Mouse (Mus musculus): ENCODE measurements around the gene Ctns. TPM values are rescaled to one million over a fixed set of nuclear protein-coding genes. Genes with fewer than 3 reads are reported as not detected.

Ctns gene
- polyA plus RNA-seq, 1 experiment from 2014 or later = 19.6 TPM

DNA sequence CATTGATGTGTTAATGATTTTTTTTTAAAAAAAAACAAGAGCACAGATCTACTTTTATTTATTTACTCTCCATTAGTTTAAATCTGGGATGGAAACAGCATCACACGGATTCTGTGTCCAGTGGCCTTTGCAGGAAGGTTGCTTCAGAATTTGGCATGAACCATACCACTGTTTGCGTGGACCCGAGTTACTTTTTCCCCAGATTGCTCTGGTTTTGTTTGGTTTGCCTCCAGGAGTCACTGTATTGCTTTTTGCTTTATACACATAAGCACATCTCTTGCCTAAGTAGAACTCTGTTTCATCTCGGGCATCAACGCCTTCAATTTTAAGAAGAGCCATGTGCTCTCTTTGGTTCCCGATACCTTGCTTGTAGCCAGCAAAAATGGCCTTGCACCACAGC, 27.0 kb upstream of the Ctns start:
- Histone ChIP-seq H3K27me3 (ENCODE audit: control insufficient read depth, insufficient read depth, low read length) (no peaks in the 10 kb centered on the region), H3K4me3 (replicated peaks; ENCODE audit: low read length) (no peak overlapping the region), H3K9me3 (replicated peaks; ENCODE audit: control insufficient read depth, low read length) (no peaks in the 10 kb centered on the region), H3K27ac (ENCODE audit: low read length) (no peak overlapping the region), H3K4me1 (ENCODE audit: control insufficient read depth, insufficient read depth, low read length) (no peaks in the 10 kb centered on the region), H3K36me3 (ENCODE audit: control insufficient read depth, insufficient read depth, low read length) (no peaks in the 10 kb centered on the region), H3K4me2 (ENCODE audit: low read depth, low read length) (no peak overlapping the region), H3K9ac (ENCODE audit: low read length) (no peak overlapping the region)
- no peak for ATAC-seq (ENCODE audit: insufficient read depth, low FRiP score)
- WGBS = 87% methylated on average over 6 of the region's 6 CpGs

- WGBS = 84% methylated on average over 2 of the region's 2 CpGs
- H3K36me3 ChIP-seq (ENCODE audit: control insufficient read depth, insufficient read depth, low read length) = no peaks in the 10 kb centered on the region
- no peaks in the 10 kb centered on the region for H3K27me3 ChIP-seq (ENCODE audit: control insufficient read depth, insufficient read depth, low read length)
- H3K9ac ChIP-seq (ENCODE audit: low read length) = no peak overlapping the region
- no peak overlapping the region for H3K4me2 ChIP-seq (ENCODE audit: low read depth, low read length)
- no peaks in the 10 kb centered on the region for H3K9me3 ChIP-seq (replicated peaks; ENCODE audit: control insufficient read depth, low read length)
- ATAC-seq (ENCODE audit: insufficient read depth, low FRiP score) = 0 out of 2 replicates have a peak, but pooled peaks have one; percentile 50
- no peak overlapping the region for H3K4me3 ChIP-seq (replicated peaks; ENCODE audit: low read length)
- H3K27ac ChIP-seq (ENCODE audit: low read length) = no peak overlapping the region
- no peaks in the 10 kb centered on the region for H3K4me1 ChIP-seq (ENCODE audit: control insufficient read depth, insufficient read depth, low read length)
Observed at GRCm38 (mm10) chr11:73223966-73224365, 25.1 kb upstream of the Ctns start.

GRCm38 (mm10) chr11:73222846-73223245, 24.0 kb upstream of the Ctns start:
- Histone ChIP-seq H3K9ac (ENCODE audit: low read length) (no peak overlapping the region), H3K36me3 (ENCODE audit: control insufficient read depth, insufficient read depth, low read length) (no peaks in the 10 kb centered on the region), H3K4me3 (replicated peaks; ENCODE audit: low read length) (no peak overlapping the region), H3K4me2 (ENCODE audit: low read depth, low read length) (no peak overlapping the region), H3K27me3 (ENCODE audit: control insufficient read depth, insufficient read depth, low read length) (no peaks in the 10 kb centered on the region), H3K9me3 (replicated peaks; ENCODE audit: control insufficient read depth, low read length) (no peaks in the 10 kb centered on the region), H3K27ac (ENCODE audit: low read length) (no peak overlapping the region), H3K4me1 (ENCODE audit: control insufficient read depth, insufficient read depth, low read length) (no peaks in the 10 kb centered on the region)
- WGBS = 29% methylated on average over 5 of the region's 5 CpGs
- ATAC-seq (ENCODE audit: insufficient read depth, low FRiP score) = no peak

GRCm38 (mm10) chr11:73220651-73221050, 21.8 kb upstream of the Ctns start:
- H3K4me1 ChIP-seq (ENCODE audit: control insufficient read depth, insufficient read depth, low read length) = no peaks in the 10 kb centered on the region
- no peaks in the 10 kb centered on the region for H3K36me3 ChIP-seq (ENCODE audit: control insufficient read depth, insufficient read depth, low read length)
- no peak overlapping the region for H3K4me2 ChIP-seq (ENCODE audit: low read depth, low read length)
- H3K9me3 ChIP-seq (replicated peaks; ENCODE audit: control insufficient read depth, low read length) = no peaks in the 10 kb centered on the region
- no peaks in the 10 kb centered on the region for H3K27me3 ChIP-seq (ENCODE audit: control insufficient read depth, insufficient read depth, low read length)
- H3K27ac ChIP-seq (ENCODE audit: low read length) = no peak overlapping the region
- no peak for ATAC-seq (ENCODE audit: insufficient read depth, low FRiP score)
- 90% methylated on average over 1 of the region's 1 CpGs for WGBS
- no peak overlapping the region for H3K9ac ChIP-seq (ENCODE audit: low read length)
- no peak overlapping the region for H3K4me3 ChIP-seq (replicated peaks; ENCODE audit: low read length)

DNA sequence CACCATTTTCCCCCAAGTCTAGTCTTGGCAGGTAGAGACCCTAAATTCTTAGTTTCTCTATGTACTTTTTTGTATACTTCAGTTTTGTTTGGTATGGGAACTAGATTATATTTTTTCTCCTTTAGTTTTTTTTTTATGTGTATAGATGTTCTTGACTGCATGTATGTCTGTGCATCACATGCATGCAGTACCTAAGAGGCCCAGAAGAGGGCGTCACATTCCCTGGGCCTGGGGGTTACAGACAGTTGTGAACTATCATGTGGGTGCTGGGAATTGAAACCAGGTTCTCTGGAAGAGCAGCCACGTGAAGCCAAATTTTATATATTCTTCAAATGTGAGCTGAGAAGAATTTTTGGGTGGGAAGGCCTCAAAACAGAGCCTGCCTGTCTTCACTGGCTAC, 20.8 kb upstream of the Ctns start:
- H3K4me3 ChIP-seq (replicated peaks; ENCODE audit: low read length) = no peak overlapping the region
- no peak overlapping the region for H3K27ac ChIP-seq (ENCODE audit: low read length)
- 57% methylated on average over 2 of the region's 2 CpGs for WGBS
- H3K9ac ChIP-seq (ENCODE audit: low read length) = no peak overlapping the region
- H3K36me3 ChIP-seq (ENCODE audit: control insufficient read depth, insufficient read depth, low read length) = no peaks in the 10 kb centered on the region
- ATAC-seq (ENCODE audit: insufficient read depth, low FRiP score) = no peak
- no peaks in the 10 kb centered on the region for H3K9me3 ChIP-seq (replicated peaks; ENCODE audit: control insufficient read depth, low read length)
- H3K4me2 ChIP-seq (ENCODE audit: low read depth, low read length) = no peak overlapping the region
- H3K4me1 ChIP-seq (ENCODE audit: control insufficient read depth, insufficient read depth, low read length) = no peaks in the 10 kb centered on the region
- no peaks in the 10 kb centered on the region for H3K27me3 ChIP-seq (ENCODE audit: control insufficient read depth, insufficient read depth, low read length)

DNA sequence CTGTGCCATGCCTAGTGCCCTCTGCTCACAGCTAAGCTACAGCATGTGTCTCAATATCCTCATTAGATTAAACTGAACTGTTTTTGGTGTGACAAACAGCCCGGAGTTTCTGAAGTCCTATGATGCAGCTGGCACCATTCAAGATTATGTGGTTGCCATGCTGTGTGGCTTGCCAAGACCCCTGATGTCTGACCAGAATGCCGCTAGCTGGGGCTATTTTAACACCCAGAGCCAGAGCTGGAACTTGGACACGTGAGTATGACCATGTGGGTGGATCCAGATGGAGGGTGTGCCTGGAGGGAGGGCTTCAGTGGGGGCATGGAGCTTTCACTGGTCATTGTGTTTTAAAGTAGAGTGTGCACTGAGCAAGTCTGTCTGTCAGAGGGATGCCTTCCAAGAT, 15.1 kb upstream of the Ctns start:
- no peaks in the 10 kb centered on the region for H3K9me3 ChIP-seq (replicated peaks; ENCODE audit: control insufficient read depth, low read length)
- no peaks in the 10 kb centered on the region for H3K36me3 ChIP-seq (ENCODE audit: control insufficient read depth, insufficient read depth, low read length)
- WGBS = 67% methylated on average over 3 of the region's 3 CpGs
- H3K4me3 ChIP-seq (replicated peaks; ENCODE audit: low read length) = no peak overlapping the region
- no peaks in the 10 kb centered on the region for H3K27me3 ChIP-seq (ENCODE audit: control insufficient read depth, insufficient read depth, low read length)
- H3K4me2 ChIP-seq (ENCODE audit: low read depth, low read length) = no peak overlapping the region
- no peak overlapping the region for H3K9ac ChIP-seq (ENCODE audit: low read length)
- ATAC-seq (ENCODE audit: insufficient read depth, low FRiP score) = no peak
- no peaks in the 10 kb centered on the region for H3K4me1 ChIP-seq (ENCODE audit: control insufficient read depth, insufficient read depth, low read length)
- no peak overlapping the region for H3K27ac ChIP-seq (ENCODE audit: low read length)

DNA sequence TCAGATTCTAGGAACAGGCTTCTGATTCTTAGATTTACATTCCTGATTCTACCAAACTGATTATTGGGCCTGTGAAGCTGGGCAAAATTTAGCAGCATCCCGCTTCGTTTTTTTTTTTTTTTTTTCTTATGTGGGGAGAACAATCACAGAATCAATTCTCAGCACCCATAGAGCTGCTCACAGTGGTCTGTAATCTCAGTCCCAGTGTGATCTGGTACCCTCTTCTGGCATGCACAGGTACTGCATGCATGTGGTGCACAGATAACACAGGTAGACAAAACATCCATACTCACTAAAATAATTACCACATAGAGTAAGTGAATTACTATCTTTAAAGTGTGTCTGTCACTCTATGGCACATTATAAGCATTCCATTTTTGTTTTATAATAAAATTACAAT, 8.8 kb upstream of the Ctns start:
- Histone ChIP-seq H3K4me2 (ENCODE audit: low read depth, low read length) (no peak overlapping the region), H3K27me3 (ENCODE audit: control insufficient read depth, insufficient read depth, low read length) (no peaks in the 10 kb centered on the region), H3K4me3 (replicated peaks; ENCODE audit: low read length) (no peak overlapping the region), H3K27ac (ENCODE audit: low read length) (no peak overlapping the region), H3K36me3 (ENCODE audit: control insufficient read depth, insufficient read depth, low read length) (no peaks in the 10 kb centered on the region), H3K4me1 (ENCODE audit: control insufficient read depth, insufficient read depth, low read length) (no peaks in the 10 kb centered on the region), H3K9ac (ENCODE audit: low read length) (no peak overlapping the region), H3K9me3 (replicated peaks; ENCODE audit: control insufficient read depth, low read length) (no peaks in the 10 kb centered on the region)
- ATAC-seq (ENCODE audit: insufficient read depth, low FRiP score) = no peak
- 77% methylated on average over 2 of the region's 2 CpGs for WGBS

DNA sequence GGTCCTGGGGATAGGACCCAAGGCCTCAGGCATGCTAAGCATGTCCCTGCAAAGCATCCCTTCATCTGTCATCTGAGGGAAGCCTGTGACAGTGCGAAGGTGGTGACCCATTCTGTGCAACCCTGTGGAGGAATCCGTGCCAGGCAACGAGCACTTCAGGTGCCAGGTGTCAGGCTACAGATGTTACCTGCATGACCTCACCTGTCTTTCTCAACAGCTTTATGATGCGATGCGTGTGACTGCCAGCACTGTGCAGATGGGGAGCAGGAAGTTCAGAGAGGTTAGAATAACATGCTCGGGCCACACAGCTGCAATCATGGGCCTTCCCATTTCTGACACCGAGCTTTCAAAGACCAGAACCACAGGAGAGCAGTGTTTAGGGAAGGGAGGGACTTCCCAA, 6.4 kb upstream of the Ctns start:
- H3K4me2 ChIP-seq (ENCODE audit: low read depth, low read length) = no peak overlapping the region
- ATAC-seq (ENCODE audit: insufficient read depth, low FRiP score) = no peak
- H3K36me3 ChIP-seq (ENCODE audit: control insufficient read depth, insufficient read depth, low read length) = no peaks in the 10 kb centered on the region
- H3K27ac ChIP-seq (ENCODE audit: low read length) = no peak overlapping the region
- H3K4me1 ChIP-seq (ENCODE audit: control insufficient read depth, insufficient read depth, low read length) = no peaks in the 10 kb centered on the region
- no peak overlapping the region for H3K4me3 ChIP-seq (replicated peaks; ENCODE audit: low read length)
- H3K9ac ChIP-seq (ENCODE audit: low read length) = no peak overlapping the region
- H3K9me3 ChIP-seq (replicated peaks; ENCODE audit: control insufficient read depth, low read length) = no peaks in the 10 kb centered on the region
- WGBS = 69% methylated on average over 7 of the region's 7 CpGs
- no peaks in the 10 kb centered on the region for H3K27me3 ChIP-seq (ENCODE audit: control insufficient read depth, insufficient read depth, low read length)

GRCm38 (mm10) chr11:73203895-73204294, 5.1 kb upstream of the Ctns start:
- WGBS = 88% methylated on average over 8 of the region's 8 CpGs
- H3K9ac ChIP-seq (ENCODE audit: low read length) = no peak overlapping the region
- H3K9me3 ChIP-seq (replicated peaks; ENCODE audit: control insufficient read depth, low read length) = no peaks in the 10 kb centered on the region
- H3K27ac ChIP-seq (ENCODE audit: low read length) = no peak overlapping the region
- ATAC-seq (ENCODE audit: insufficient read depth, low FRiP score) = no peak
- H3K36me3 ChIP-seq (ENCODE audit: control insufficient read depth, insufficient read depth, low read length) = no peaks in the 10 kb centered on the region
- H3K4me3 ChIP-seq (replicated peaks; ENCODE audit: low read length) = no peak overlapping the region
- H3K4me2 ChIP-seq (ENCODE audit: low read depth, low read length) = no peak overlapping the region
- H3K27me3 ChIP-seq (ENCODE audit: control insufficient read depth, insufficient read depth, low read length) = no peaks in the 10 kb centered on the region
- H3K4me1 ChIP-seq (ENCODE audit: control insufficient read depth, insufficient read depth, low read length) = 0 out of 2 replicates have a peak, but pooled peaks cover 3% of the 10 kb centered on the region

- H3K27ac ChIP-seq (ENCODE audit: low read length) = no peak overlapping the region
- no peak for ATAC-seq (ENCODE audit: insufficient read depth, low FRiP score)
- WGBS = 33% methylated on average over 4 of the region's 4 CpGs
- H3K9ac ChIP-seq (ENCODE audit: low read length) = no peak overlapping the region
- no peak overlapping the region for H3K4me2 ChIP-seq (ENCODE audit: low read depth, low read length)
- no peaks in the 10 kb centered on the region for H3K36me3 ChIP-seq (ENCODE audit: control insufficient read depth, insufficient read depth, low read length)
- H3K4me3 ChIP-seq (replicated peaks; ENCODE audit: low read length) = no peak overlapping the region
- no peaks in the 10 kb centered on the region for H3K9me3 ChIP-seq (replicated peaks; ENCODE audit: control insufficient read depth, low read length)
- no peaks in the 10 kb centered on the region for H3K27me3 ChIP-seq (ENCODE audit: control insufficient read depth, insufficient read depth, low read length)
- H3K4me1 ChIP-seq (ENCODE audit: control insufficient read depth, insufficient read depth, low read length) = 0 out of 2 replicates have a peak, but pooled peaks cover 3% of the 10 kb centered on the region
Observed at GRCm38 (mm10) chr11:73201597-73201996, 2.8 kb upstream of the Ctns start.
